Mouse (Mus musculus): ENCODE measurements around the gene Pla2g2c. TPM values are rescaled to one million over a fixed set of nuclear protein-coding genes. Genes with fewer than 3 reads are reported as not detected.

The Pla2g2c gene
- polyA plus RNA-seq, 1 experiment from 2014 or later: 0.30 TPM

- H3K9me3 ChIP-seq (ENCODE audit: control insufficient read depth, low read length): 0 out of 2 replicates have a peak, but pooled peaks cover 2% of the 10 kb centered on the region
- no peak overlapping the region for H3K4me3 ChIP-seq (ENCODE audit: low read length)
- H3K4me2 ChIP-seq (ENCODE audit: low read depth, low read length): no peak overlapping the region
- H3K4me1 ChIP-seq (replicated peaks; ENCODE audit: control insufficient read depth, insufficient read depth, low read length): no peaks in the 10 kb centered on the region
- H3K27me3 ChIP-seq (ENCODE audit: control insufficient read depth, insufficient read depth, low read depth, low read length): no peaks in the 10 kb centered on the region
- no peak overlapping the region for H3K27ac ChIP-seq (ENCODE audit: low read length)
- H3K9ac ChIP-seq (ENCODE audit: low read length): no peak overlapping the region
- no peaks in the 10 kb centered on the region for H3K36me3 ChIP-seq (ENCODE audit: control insufficient read depth, insufficient read depth, low read length)
- WGBS: 54% methylated on average over 4 of the region's 4 CpGs
- ATAC-seq (ENCODE audit: low read depth): no peak
Measured at GRCm38 (mm10) chr4:138755439-138755838, 30.8 kb downstream of the Pla2g2c start.

DNA sequence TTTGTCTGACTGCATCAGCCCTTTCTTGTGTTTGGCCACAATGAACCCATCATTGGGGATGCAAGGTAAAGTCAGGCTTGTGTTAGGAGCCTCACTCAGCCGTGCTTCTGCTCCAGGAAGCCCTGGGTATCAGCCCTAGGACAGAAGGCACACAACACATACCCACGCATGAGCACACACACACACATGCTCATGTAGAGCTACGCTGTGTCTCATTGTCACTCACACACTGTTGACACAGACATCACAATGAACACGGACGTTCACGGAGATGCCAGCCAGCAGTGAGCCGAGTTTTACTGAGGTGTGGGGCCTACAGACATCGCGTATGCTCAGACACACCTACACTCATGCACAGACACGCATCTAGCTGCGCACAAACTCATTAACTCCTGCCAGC, 31.4 kb downstream of the Pla2g2c start:
- Histone ChIP-seq H3K27me3 (ENCODE audit: control insufficient read depth, insufficient read depth, low read depth, low read length) (no peaks in the 10 kb centered on the region), H3K9ac (ENCODE audit: low read length) (no peak overlapping the region), H3K36me3 (ENCODE audit: control insufficient read depth, insufficient read depth, low read length) (no peaks in the 10 kb centered on the region), H3K4me3 (ENCODE audit: low read length) (no peak overlapping the region), H3K4me1 (replicated peaks; ENCODE audit: control insufficient read depth, insufficient read depth, low read length) (no peaks in the 10 kb centered on the region), H3K27ac (ENCODE audit: low read length) (no peak overlapping the region), H3K4me2 (ENCODE audit: low read depth, low read length) (no peak overlapping the region), H3K9me3 (ENCODE audit: control insufficient read depth, low read length) (0 out of 2 replicates have a peak, but pooled peaks cover 2% of the 10 kb centered on the region)
- WGBS: 72% methylated on average over 11 of the region's 11 CpGs
- no peak for ATAC-seq (ENCODE audit: low read depth)

DNA sequence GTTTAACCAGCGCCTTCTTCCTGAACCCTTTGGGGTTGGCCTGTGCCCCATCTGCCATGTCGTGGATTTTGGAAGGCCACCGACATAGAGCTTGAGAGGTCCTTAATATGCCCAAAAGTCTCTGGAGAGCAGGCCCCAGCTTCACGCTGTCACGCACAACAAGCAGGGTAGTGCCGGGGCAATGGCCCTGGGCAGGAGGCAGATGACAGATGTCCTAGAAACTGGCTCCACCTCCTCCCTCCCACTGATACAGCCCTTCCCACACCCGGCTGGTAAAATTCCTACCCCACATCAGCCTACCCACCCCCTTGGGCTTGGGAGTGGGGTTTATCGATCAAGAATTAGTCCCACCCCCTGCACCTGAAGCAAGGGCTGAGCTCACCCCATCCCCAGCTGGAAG, 32.8 kb downstream of the Pla2g2c start, which contains the start of gene Pla2g2f:
Gene Pla2g2f (minus strand): TSS at position 211 of the 400 bp plus-strand sequence.
- Histone ChIP-seq H3K4me1 (replicated peaks; ENCODE audit: control insufficient read depth, insufficient read depth, low read length) (no peaks in the 10 kb centered on the region), H3K9me3 (ENCODE audit: control insufficient read depth, low read length) (0 out of 2 replicates have a peak, but pooled peaks cover 2% of the 10 kb centered on the region), H3K4me3 (ENCODE audit: low read length) (no peak within 1 kb of the TSS), H3K4me2 (ENCODE audit: low read depth, low read length) (no peak within 1 kb of the TSS), H3K9ac (ENCODE audit: low read length) (no peak within 1 kb of the TSS), H3K27me3 (ENCODE audit: control insufficient read depth, insufficient read depth, low read depth, low read length) (no peaks in the 10 kb centered on the region), H3K36me3 (ENCODE audit: control insufficient read depth, insufficient read depth, low read length) (no peaks in the 10 kb centered on the region), H3K27ac (ENCODE audit: low read length) (no peak within 1 kb of the TSS)
- 75% methylated on average over 8 of the region's 8 CpGs for WGBS
- no peak for ATAC-seq (ENCODE audit: low read depth)

DNA sequence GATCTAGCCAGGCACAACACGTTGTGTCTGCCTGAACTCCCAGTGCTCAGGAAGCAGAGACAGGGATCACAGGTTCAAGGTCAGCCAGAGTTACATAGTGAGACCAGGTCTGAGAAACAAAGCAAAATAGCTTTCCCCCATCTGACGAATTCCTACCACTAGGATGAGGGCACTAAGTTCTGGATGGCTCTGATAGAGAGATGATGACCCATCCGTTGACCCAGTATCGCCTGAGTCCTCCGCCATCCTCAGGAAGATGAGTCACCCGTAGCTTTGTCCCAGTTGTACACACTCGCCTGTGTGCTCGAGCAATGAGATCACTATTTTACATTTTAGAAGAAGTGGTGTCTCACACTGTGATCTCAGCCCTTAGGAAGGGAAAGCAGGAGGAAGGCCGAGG, 37.7 kb downstream of the Pla2g2c start:
- H3K27ac ChIP-seq (ENCODE audit: low read length): no peak overlapping the region
- 66% methylated on average over 9 of the region's 9 CpGs for WGBS
- no peak overlapping the region for H3K9ac ChIP-seq (ENCODE audit: low read length)
- no peaks in the 10 kb centered on the region for H3K36me3 ChIP-seq (ENCODE audit: control insufficient read depth, insufficient read depth, low read length)
- no peak overlapping the region for H3K4me3 ChIP-seq (ENCODE audit: low read length)
- no peaks in the 10 kb centered on the region for H3K4me1 ChIP-seq (replicated peaks; ENCODE audit: control insufficient read depth, insufficient read depth, low read length)
- no peaks in the 10 kb centered on the region for H3K27me3 ChIP-seq (ENCODE audit: control insufficient read depth, insufficient read depth, low read depth, low read length)
- no peak for ATAC-seq (ENCODE audit: low read depth)
- no peaks in the 10 kb centered on the region for H3K9me3 ChIP-seq (ENCODE audit: control insufficient read depth, low read length)
- H3K4me2 ChIP-seq (ENCODE audit: low read depth, low read length): no peak overlapping the region

DNA sequence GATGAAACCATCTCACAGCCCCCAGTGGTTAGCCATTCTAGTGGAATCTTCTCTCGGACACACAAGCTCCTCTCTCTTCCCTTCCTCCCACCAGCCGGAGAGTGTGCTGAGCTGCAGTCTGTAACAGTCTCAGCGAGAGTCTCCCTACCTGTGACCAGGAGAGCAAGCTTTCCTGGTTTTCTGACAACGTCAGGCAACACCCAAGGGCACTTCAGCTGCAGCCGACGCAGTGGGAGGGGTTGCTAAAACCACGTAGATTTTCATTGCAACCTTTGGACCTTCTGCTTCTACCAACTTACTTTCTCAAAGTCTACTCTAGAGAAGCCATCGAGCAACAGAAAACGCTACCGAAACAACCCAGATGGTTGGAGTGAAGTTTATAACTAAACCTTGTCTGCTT, 47.4 kb downstream of the Pla2g2c start:
- 53% methylated on average over 10 of the region's 10 CpGs for WGBS
- Histone ChIP-seq H3K4me1 (replicated peaks; ENCODE audit: control insufficient read depth, insufficient read depth, low read length) (no peaks in the 10 kb centered on the region), H3K4me2 (ENCODE audit: low read depth, low read length) (no peak overlapping the region), H3K9ac (ENCODE audit: low read length) (no peak overlapping the region), H3K27me3 (ENCODE audit: control insufficient read depth, insufficient read depth, low read depth, low read length) (peaks cover 5% of the 10 kb centered on the region; the same call in 1 of the 2 replicates), H3K4me3 (ENCODE audit: low read length) (no peak overlapping the region), H3K27ac (ENCODE audit: low read length) (no peak overlapping the region), H3K9me3 (ENCODE audit: control insufficient read depth, low read length) (no peaks in the 10 kb centered on the region), H3K36me3 (ENCODE audit: control insufficient read depth, insufficient read depth, low read length) (no peaks in the 10 kb centered on the region)
- ATAC-seq (ENCODE audit: low read depth): no peak

- 67% methylated on average over 5 of the region's 5 CpGs for WGBS
- Histone ChIP-seq H3K4me1 (replicated peaks; ENCODE audit: control insufficient read depth, insufficient read depth, low read length) (no peaks in the 10 kb centered on the region), H3K9ac (ENCODE audit: low read length) (no peak overlapping the region), H3K9me3 (ENCODE audit: control insufficient read depth, low read length) (no peaks in the 10 kb centered on the region), H3K36me3 (ENCODE audit: control insufficient read depth, insufficient read depth, low read length) (no peaks in the 10 kb centered on the region), H3K27me3 (ENCODE audit: control insufficient read depth, insufficient read depth, low read depth, low read length) (peaks cover 5% of the 10 kb centered on the region; the same call in 1 of the 2 replicates), H3K4me2 (ENCODE audit: low read depth, low read length) (no peak overlapping the region), H3K4me3 (ENCODE audit: low read length) (no peak overlapping the region), H3K27ac (ENCODE audit: low read length) (no peak overlapping the region)
- ATAC-seq (ENCODE audit: low read depth): no peak
Measured at GRCm38 (mm10) chr4:138772386-138772785, 47.8 kb downstream of the Pla2g2c start.

DNA sequence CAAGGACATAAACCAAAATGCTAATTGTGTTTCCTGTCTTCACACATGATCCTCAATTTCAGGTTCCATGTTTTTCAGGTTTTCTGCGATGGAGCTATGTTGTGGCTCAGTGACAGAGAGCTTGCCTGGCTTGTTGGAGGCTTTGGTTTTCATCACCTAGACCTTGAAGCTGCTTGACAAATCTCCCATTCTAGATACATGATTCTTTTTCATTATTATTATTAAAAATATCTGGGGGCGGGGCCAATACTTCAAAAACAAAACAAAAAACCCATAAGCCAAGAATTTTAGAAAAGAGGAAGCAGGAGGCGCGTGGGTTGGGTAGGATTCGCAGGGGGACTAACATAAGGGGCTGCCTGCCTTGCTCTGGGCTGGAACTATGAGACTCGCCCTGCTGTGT, 50.8 kb downstream of the Pla2g2c start, which contains the start of gene Pla2g2d:
Gene Pla2g2d (plus strand): TSS at position 301 of the 400 bp plus-strand sequence.
- Histone ChIP-seq H3K4me1 (replicated peaks; ENCODE audit: control insufficient read depth, insufficient read depth, low read length) (no peaks in the 10 kb centered on the region), H3K4me3 (ENCODE audit: low read length) (no peak within 1 kb of the TSS), H3K9ac (ENCODE audit: low read length) (no peak within 1 kb of the TSS), H3K36me3 (ENCODE audit: control insufficient read depth, insufficient read depth, low read length) (no peaks in the 10 kb centered on the region), H3K4me2 (ENCODE audit: low read depth, low read length) (no peak within 1 kb of the TSS), H3K9me3 (ENCODE audit: control insufficient read depth, low read length) (no peaks in the 10 kb centered on the region), H3K27me3 (ENCODE audit: control insufficient read depth, insufficient read depth, low read depth, low read length) (peaks cover 5% of the 10 kb centered on the region; the same call in 1 of the 2 replicates), H3K27ac (ENCODE audit: low read length) (no peak within 1 kb of the TSS)
- 78% methylated on average over 6 of the region's 6 CpGs for WGBS
- ATAC-seq (ENCODE audit: low read depth): no peak

DNA sequence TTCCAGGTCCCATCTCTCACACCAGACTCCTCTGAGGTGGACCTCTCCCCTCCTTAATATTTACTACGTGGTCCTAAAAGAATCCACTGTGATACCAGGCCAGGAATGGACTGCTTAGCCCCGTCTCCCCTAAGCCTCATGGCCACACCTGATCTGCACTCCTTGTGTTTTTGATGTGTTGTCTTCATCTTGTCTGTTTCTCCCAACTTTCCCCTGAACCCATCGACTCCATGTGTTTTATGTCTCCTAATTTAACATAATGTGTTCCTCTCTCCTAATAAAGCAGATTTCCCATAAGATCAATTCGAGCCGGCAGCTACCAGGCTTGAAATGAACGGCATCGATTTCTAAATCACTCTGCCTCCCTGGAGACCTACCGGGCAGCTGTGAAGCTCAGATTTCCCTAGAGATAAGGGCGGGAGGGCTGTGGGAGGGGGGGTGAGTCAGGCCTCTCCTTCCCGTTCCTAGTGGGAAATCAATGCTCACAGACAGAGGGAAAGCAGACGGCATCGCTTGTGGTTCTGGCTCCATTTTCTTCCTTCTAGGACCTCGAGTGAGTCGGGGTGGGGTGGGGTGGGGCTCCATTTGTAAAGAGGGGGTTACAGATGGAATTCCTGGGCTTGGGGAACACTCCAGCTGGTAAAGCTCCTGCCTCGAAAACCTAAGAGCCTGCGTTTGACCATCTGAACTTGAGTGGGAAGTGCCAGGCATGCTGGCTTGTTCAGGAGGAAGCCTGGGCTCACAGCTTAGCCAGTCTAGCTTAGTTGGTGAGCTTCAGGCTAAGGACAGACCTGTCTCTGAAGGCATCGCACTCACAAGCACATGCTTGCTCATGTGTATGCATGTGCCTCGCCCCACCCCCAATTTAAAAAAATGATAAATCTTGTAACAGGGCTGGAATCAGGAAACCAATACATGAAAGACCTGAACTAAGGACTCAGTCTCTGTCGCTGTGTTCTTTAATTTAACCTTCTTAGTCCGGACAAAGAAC, 53.1 kb downstream of the Pla2g2c start:
- ATAC-seq (ENCODE audit: low read depth): no peak
- no peak overlapping the region for H3K9ac ChIP-seq (ENCODE audit: low read length)
- no peak overlapping the region for H3K4me3 ChIP-seq (ENCODE audit: low read length)
- no peaks in the 10 kb centered on the region for H3K4me1 ChIP-seq (replicated peaks; ENCODE audit: control insufficient read depth, insufficient read depth, low read length)
- H3K27ac ChIP-seq (ENCODE audit: low read length): no peak overlapping the region
- 32% methylated on average over 20 of the region's 20 CpGs for WGBS
- H3K27me3 ChIP-seq (ENCODE audit: control insufficient read depth, insufficient read depth, low read depth, low read length): peaks cover 5% of the 10 kb centered on the region; the same call in 1 of the 2 replicates
- no peaks in the 10 kb centered on the region for H3K36me3 ChIP-seq (ENCODE audit: control insufficient read depth, insufficient read depth, low read length)
- no peaks in the 10 kb centered on the region for H3K9me3 ChIP-seq (ENCODE audit: control insufficient read depth, low read length)
- H3K4me2 ChIP-seq (ENCODE audit: low read depth, low read length): no peak overlapping the region

GRCm38 (mm10) chr4:138780300-138780699, 55.7 kb downstream of the Pla2g2c start:
- H3K27ac ChIP-seq (ENCODE audit: low read length): no peak overlapping the region
- H3K4me1 ChIP-seq (replicated peaks; ENCODE audit: control insufficient read depth, insufficient read depth, low read length): no peaks in the 10 kb centered on the region
- WGBS: 79% methylated on average over 5 of the region's 5 CpGs
- no peak for ATAC-seq (ENCODE audit: low read depth)
- no peak overlapping the region for H3K4me2 ChIP-seq (ENCODE audit: low read depth, low read length)
- peaks cover 5% of the 10 kb centered on the region; the same call in 1 of the 2 replicates for H3K27me3 ChIP-seq (ENCODE audit: control insufficient read depth, insufficient read depth, low read depth, low read length)
- no peaks in the 10 kb centered on the region for H3K9me3 ChIP-seq (ENCODE audit: control insufficient read depth, low read length)
- H3K36me3 ChIP-seq (ENCODE audit: control insufficient read depth, insufficient read depth, low read length): no peaks in the 10 kb centered on the region
- H3K9ac ChIP-seq (ENCODE audit: low read length): no peak overlapping the region
- H3K4me3 ChIP-seq (ENCODE audit: low read length): no peak overlapping the region
